Mouse (Mus musculus): ENCODE results near the gene Col4a3. TPM values are rescaled to one million over a fixed set of nuclear protein-coding genes. Genes with fewer than 3 reads are reported as not detected.

Col4a3 gene
- total and polyA plus RNA-seq, 2 experiments from 2014 or later = 0.79 to 0.94 TPM

- H3K27ac ChIP-seq = no peak overlapping the region
- DNase-seq (ENCODE audit: low spot score) = no peak
- WGBS = 79% methylated on average over 9 of the region's 9 CpGs
- H3K4me1 ChIP-seq (ENCODE audit: insufficient read depth, low read length) = no peaks in the 10 kb centered on the region
- H3K4me2 ChIP-seq (ENCODE audit: low read depth, low read length) = no peak overlapping the region
- ATAC-seq = no peak
- H3K4me3 ChIP-seq (ENCODE audit: low read length) = no peak overlapping the region
- no peaks in the 10 kb centered on the region for H3K9me3 ChIP-seq (ENCODE audit: low read length)
- no peaks in the 10 kb centered on the region for H3K36me3 ChIP-seq (ENCODE audit: insufficient read depth, low read length)
- H3K27me3 ChIP-seq (ENCODE audit: insufficient read depth, low read length) = 0 out of 2 replicates have a peak, but pooled peaks cover 6% of the 10 kb centered on the region
- TF ChIP-seq CTCF (IDR thresholded peaks at IDR 0.05; ENCODE audit: low read depth) = no peak
- no peak overlapping the region for H3K9ac ChIP-seq (replicated peaks; ENCODE audit: low read length)
Observed at GRCm38 (mm10) chr1:82717816-82718512, 131.2 kb downstream of the Col4a3 start.

DNA sequence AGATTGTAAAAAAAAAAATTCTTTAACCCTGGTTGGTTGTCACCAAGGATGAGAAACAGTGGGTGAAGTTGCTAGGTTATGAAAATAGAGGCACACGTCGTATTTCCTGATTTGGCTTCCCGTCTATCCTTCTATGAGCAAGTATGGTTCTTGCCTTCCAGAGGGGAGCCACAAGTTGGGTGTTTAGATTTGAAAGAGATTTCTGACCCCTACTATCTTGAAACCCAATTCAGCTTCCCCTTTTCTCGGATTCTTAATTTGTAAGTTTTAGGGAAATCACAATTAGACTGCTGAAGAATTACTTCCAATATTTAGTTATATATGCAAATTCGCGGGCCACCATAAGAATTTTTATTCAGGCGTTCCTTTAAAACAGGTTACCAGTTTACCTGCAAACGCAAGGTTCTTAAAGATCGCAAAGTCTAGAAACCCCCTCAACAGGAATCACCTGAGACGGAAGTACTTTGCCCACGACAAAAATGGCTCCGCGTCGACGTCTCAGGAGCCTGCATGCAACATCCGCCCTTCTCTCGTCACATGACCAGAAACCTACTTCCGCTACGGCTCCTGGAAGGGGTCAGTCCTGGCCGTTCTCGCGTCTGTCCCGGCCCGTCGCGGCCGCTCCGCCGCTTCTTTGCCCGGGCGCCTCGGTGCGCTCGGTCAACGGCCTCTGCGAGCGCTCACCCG lies 137.8 kb downstream of the Col4a3 start, which contains the start of gene Mff:
TSS of gene Mff (plus strand) at position 552 of the 687 bp plus-strand sequence.
- H3K36me3 ChIP-seq (ENCODE audit: insufficient read depth, low read length) = peaks cover 6% of the 10 kb centered on the region; the same call in 1 of the 2 replicates
- peaks cover 9% of the 10 kb centered on the region; the same call in 1 of the 2 replicates for H3K4me1 ChIP-seq (ENCODE audit: insufficient read depth, low read length)
- H3K27me3 ChIP-seq (ENCODE audit: insufficient read depth, low read length) = 0 out of 2 replicates have a peak, but pooled peaks cover 7% of the 10 kb centered on the region
- 9% methylated on average over 38 of the region's 38 CpGs for WGBS
- H3K9me3 ChIP-seq (ENCODE audit: low read length) = no peaks in the 10 kb centered on the region
- DNase-seq (ENCODE audit: low spot score) (peak; percentile 98), ATAC-seq (peak; percentile 100)
- H3K9ac ChIP-seq (replicated peaks; ENCODE audit: low read length) = peak within 1 kb of the TSS; percentile 93
- peak within 1 kb of the TSS; percentile 97 for H3K4me2 ChIP-seq (ENCODE audit: low read depth, low read length)
- H3K4me3 ChIP-seq (ENCODE audit: low read length) = peak within 1 kb of the TSS; percentile 97
- H3K27ac ChIP-seq = peak within 1 kb of the TSS; percentile 77
- TF ChIP-seq CTCF (IDR thresholded peaks at IDR 0.05; ENCODE audit: low read depth) = no peak

DNA sequence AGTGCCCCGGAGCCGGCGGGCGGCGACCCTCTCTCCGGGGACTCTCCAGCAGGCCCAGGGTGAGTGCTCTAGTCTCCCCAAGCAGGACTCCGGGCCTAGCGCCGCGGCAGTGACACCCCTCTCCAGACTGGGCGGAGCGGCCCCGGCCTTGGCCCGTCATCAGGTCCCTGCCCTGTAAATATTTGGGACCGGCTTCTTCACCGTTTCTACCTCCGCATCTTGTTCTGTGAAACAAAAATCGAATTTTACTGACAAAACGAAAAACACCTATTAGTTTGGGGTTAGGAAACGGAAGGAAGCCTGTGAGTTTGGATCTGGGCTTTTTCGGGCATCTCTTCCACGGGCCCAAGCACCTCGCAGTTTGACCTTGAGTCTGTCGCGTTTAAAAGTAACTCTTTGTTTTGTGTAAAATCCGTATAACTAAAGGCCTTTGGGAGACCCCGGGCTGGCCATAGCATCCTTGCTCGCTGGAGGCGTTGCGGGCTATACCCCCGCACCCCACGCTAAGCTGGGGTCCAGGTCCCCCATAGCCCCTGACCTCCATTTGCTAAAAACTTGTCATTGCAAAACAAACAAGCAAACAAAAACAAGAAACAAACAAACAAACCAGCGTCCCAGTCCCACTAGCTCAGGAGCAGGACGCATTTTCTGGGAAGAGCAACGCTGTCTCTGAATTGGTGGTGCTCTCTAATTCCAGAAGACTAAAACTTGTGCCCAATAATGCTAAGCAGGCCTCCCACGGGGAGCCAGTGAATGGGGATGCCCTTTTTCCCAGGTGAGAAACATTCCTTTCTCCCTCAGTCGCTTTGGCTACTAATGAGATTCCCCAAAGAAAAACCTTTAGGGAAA lies 138.5 kb downstream of the Col4a3 start:
- Histone ChIP-seq H3K4me1 (ENCODE audit: insufficient read depth, low read length) (peaks cover 9% of the 10 kb centered on the region; the same call in 1 of the 2 replicates), H3K9ac (replicated peaks; ENCODE audit: low read length) (peak overlapping the region; percentile 93), H3K36me3 (ENCODE audit: insufficient read depth, low read length) (peaks cover 13% of the 10 kb centered on the region; the same call in 1 of the 2 replicates), H3K4me2 (ENCODE audit: low read depth, low read length) (peak overlapping the region; percentile 97), H3K4me3 (ENCODE audit: low read length) (peak overlapping the region; percentile 97), H3K27ac (peak overlapping the region; percentile 77), H3K9me3 (ENCODE audit: low read length) (no peaks in the 10 kb centered on the region), H3K27me3 (ENCODE audit: insufficient read depth, low read length) (0 out of 2 replicates have a peak, but pooled peaks cover 7% of the 10 kb centered on the region)
- peak; percentile 97 for ATAC-seq
- no peak for DNase-seq (ENCODE audit: low spot score)
- 2% methylated on average over 37 of the region's 37 CpGs for WGBS
- no peak; the same call in 1 of the 2 replicates for TF ChIP-seq CTCF (IDR thresholded peaks at IDR 0.05; ENCODE audit: low read depth)

DNA sequence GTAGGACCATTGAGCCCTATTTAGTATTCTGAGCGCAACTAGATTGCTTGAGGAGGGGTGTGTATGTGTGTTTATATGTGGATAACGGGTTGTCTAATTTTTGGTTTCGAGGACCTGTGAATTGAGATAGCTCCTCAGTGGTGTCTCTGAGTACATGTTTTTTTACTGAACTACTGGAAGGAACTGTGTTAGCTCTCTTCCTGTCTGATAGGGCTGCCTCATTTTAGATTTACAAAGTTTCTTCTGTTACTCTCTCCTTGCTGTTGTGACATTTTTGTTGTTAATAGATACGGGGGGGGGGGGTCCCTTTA lies 139.1 kb downstream of the Col4a3 start:
- Histone ChIP-seq H3K9ac (replicated peaks; ENCODE audit: low read length) (peak overlapping the region; percentile 93), H3K36me3 (ENCODE audit: insufficient read depth, low read length) (peaks cover 16% of the 10 kb centered on the region; the same call in 1 of the 2 replicates), H3K4me3 (ENCODE audit: low read length) (peak overlapping the region; percentile 97), H3K4me2 (ENCODE audit: low read depth, low read length) (peak overlapping the region; percentile 97), H3K4me1 (ENCODE audit: insufficient read depth, low read length) (peaks cover 9% of the 10 kb centered on the region; the same call in 1 of the 2 replicates), H3K9me3 (ENCODE audit: low read length) (no peaks in the 10 kb centered on the region), H3K27me3 (ENCODE audit: insufficient read depth, low read length) (0 out of 2 replicates have a peak, but pooled peaks cover 7% of the 10 kb centered on the region), H3K27ac (no peak overlapping the region)
- ATAC-seq = no peak
- TF ChIP-seq CTCF (IDR thresholded peaks at IDR 0.05; ENCODE audit: low read depth) = no peak
- DNase-seq (ENCODE audit: low spot score) = no peak
- 46% methylated on average over 4 of the region's 4 CpGs for WGBS

GRCm38 (mm10) chr1:82726482-82726881 lies 139.8 kb downstream of the Col4a3 start:
- Histone ChIP-seq H3K4me3 (ENCODE audit: low read length) (no peak overlapping the region), H3K4me1 (ENCODE audit: insufficient read depth, low read length) (peaks cover 9% of the 10 kb centered on the region; the same call in 1 of the 2 replicates), H3K36me3 (ENCODE audit: insufficient read depth, low read length) (peaks cover 21% of the 10 kb centered on the region; the same call in 1 of the 2 replicates), H3K27ac (no peak overlapping the region), H3K27me3 (ENCODE audit: insufficient read depth, low read length) (0 out of 2 replicates have a peak, but pooled peaks cover 7% of the 10 kb centered on the region), H3K9me3 (ENCODE audit: low read length) (no peaks in the 10 kb centered on the region), H3K9ac (replicated peaks; ENCODE audit: low read length) (no peak overlapping the region), H3K4me2 (ENCODE audit: low read depth, low read length) (peak overlapping the region; percentile 97; the same call in 1 of the 2 replicates)
- no peak for TF ChIP-seq CTCF (IDR thresholded peaks at IDR 0.05; ENCODE audit: low read depth)
- WGBS = 93% methylated on average over 5 of the region's 5 CpGs
- no peak for ATAC-seq
- DNase-seq (ENCODE audit: low spot score) = no peak

- Histone ChIP-seq H3K4me1 (ENCODE audit: insufficient read depth, low read length) (no peaks in the 10 kb centered on the region), H3K36me3 (ENCODE audit: insufficient read depth, low read length) (peaks cover 51% of the 10 kb centered on the region), H3K4me3 (ENCODE audit: low read length) (no peak overlapping the region), H3K27me3 (ENCODE audit: insufficient read depth, low read length) (no peaks in the 10 kb centered on the region), H3K27ac (no peak overlapping the region), H3K9ac (replicated peaks; ENCODE audit: low read length) (no peak overlapping the region), H3K4me2 (ENCODE audit: low read depth, low read length) (no peak overlapping the region), H3K9me3 (ENCODE audit: low read length) (no peaks in the 10 kb centered on the region)
- DNase-seq (ENCODE audit: low spot score) = no peak
- no peak for ATAC-seq
- WGBS = 98% methylated on average over 1 of the region's 1 CpGs
- TF ChIP-seq CTCF (IDR thresholded peaks at IDR 0.05; ENCODE audit: low read depth) = no peak
Observed at GRCm38 (mm10) chr1:82733357-82733756, 146.6 kb downstream of the Col4a3 start.
